Mouse (Mus musculus): ENCODE results near the gene Wbp1. TPM values are rescaled to one million over a fixed set of nuclear protein-coding genes. Genes with fewer than 3 reads are reported as not detected.

The Wbp1 gene
- total and polyA plus RNA-seq, 3 experiments: 79.1 to 388 (median 117) TPM

DNA sequence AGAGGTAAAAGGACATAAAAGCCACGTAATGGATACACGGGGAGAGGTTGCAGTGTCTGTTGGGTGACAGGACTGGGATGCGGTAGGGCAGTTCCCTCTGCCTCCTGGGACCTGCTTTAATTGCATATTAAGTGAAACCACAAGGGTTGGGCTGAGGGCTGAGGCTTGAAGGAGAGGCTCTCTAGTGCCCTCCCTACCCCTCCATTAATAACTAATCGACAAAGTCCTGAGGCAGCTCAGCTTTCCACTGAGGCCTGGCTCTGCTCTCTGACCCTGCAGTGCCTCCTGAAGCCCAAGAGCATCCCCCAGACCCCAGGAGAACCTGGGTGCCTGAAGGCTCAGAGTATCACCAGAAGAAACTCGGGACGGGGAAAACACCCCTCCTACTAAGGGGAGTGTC lies 36.9 kb downstream of the Wbp1 start:
- DNase-seq: no peak

DNA sequence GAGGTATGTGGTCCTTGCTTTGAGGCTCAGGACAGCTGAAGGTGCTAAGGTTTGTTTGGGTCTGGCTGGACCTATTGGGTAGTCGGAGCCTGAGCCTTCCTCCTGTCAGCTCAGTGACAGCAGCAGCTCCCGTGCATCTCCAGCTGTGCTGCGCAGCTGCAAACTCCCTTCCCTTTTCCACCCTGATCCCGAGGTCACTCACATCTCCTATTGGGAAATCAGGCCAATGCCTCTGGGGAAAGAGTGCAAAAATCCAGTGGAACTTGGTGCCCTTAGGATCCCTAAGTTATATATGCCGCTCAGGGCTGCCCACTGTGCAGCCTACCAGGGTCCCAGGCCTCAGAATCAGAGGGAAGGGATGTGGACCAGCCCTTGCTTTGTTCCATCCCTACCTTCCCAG lies 37.9 kb downstream of the Wbp1 start:
- DNase-seq: no peak

DNA sequence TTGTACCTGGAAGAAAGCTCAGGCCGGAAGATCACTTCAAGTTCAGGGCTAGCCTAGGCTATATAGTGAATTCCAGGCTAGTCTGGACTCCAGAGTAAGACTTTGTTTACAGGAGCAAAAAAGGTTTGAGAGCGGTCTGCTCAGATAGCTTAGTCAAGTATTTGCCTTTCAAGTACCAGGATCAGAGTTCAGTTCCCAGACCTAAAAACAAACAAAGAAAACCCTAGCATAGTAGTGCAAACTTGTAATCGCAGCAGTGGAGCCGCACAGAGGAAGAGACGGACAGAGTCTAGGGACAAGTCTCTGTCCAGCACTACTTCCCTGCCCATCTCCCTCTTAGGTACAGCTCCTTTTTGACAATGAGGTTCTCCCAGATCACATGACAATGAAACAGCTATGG lies 41.1 kb downstream of the Wbp1 start:
- DNase-seq: peak; percentile 1

DNA sequence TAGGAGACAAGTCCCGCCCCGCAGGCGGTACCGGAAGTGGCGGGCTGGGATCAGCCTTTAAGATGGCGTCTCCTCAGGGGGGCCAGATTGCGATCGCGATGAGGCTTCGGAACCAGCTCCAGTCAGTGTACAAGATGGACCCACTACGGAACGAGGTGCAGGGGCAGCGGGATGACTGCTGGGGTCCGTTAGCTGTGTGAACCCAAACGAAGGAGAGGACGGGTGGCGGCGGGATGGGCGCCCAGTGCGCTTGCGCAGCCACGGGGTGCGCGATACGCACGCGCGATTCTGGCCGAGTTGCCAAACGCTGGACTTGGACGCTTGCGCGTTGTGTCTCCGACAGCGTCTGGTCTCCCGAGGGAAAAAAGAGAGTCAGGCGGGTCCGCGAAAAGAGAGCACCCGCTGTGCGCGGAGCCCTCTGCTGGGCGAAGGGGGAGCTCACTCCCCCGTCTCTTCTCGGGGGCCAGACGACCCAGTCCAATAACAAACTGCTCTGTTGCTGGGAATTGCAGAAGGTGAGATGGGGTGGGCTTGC lies 43.0 kb downstream of the Wbp1 start:
- peak; percentile 99 for DNase-seq

DNA sequence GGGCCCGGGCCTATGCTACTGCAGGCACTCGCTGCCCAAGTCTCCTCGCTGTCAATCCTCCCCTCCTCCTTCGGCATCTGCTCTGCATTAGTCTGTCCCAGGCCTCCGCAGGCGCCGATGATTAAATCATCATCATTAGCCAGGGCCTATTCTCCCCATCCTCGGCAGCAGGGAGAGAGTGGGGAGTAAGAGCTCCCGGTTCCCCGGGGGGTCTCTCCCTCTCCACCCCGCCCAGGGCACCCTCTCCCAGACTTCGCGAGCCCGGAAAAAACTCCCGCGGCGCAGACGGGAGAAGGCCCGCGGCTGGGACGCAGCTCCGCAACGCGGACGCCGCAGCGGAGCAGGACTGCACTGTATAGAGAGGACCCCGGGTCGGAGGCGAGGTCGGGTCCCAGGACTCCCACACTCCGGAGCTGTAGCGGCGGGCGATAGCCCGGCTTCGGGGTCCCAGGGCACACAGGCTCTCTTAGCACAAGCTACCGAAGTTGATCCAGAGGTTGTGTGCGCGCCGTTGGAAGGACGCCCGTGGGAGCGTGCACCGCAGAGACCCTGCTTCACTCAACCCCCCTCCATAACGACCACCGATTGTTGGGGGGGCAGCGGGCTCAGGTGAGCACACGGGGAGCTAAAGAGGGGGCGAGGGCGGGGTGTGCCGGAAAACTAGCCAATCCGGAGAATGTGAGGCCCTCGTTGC lies 43.6 kb downstream of the Wbp1 start, which contains the start of gene Pcgf1:
Gene Pcgf1, plus strand, starts transcription at position 240 of the 694 bp plus-strand sequence.
- peak; percentile 77 for DNase-seq

DNA sequence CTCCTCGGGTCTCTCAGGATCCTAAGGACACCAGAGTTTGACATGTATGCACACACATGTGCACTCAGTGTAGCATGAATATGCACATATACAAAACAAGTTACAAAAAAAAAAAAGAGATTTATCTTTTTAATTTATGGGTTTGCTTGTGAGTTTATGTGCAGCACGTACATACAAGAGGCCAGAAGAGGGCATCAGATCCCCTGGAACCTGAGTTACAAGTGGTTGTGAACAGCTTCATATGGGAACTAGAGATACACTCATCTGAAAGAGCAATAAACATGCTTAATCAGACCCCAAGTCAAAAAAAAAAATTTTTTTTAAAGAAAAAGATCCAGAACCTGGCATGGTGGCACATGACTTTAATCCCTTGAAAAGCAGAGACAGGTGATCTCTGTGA lies 46.4 kb downstream of the Wbp1 start:
- no peak for DNase-seq

DNA sequence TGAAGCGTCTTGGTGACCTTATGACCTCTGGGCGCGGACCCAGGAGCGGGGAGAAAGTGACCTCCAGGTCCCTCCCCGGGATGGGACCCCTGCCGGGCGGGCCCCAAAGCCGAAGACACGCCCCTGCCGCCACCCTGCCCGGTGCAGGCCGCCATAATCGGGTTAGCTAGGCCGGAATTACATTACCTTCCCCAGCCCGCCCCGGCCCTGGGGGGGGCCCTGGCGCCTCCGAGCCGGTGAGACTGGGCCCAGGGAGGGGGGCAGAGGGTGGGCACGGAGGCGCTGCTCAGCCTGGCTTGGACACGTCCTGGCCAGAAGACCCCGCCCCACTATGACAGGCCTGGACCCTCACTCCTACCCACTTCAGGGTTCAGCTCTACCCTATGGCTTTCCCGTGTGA lies 50.1 kb downstream of the Wbp1 start:
- peak; percentile 52 for DNase-seq

DNA sequence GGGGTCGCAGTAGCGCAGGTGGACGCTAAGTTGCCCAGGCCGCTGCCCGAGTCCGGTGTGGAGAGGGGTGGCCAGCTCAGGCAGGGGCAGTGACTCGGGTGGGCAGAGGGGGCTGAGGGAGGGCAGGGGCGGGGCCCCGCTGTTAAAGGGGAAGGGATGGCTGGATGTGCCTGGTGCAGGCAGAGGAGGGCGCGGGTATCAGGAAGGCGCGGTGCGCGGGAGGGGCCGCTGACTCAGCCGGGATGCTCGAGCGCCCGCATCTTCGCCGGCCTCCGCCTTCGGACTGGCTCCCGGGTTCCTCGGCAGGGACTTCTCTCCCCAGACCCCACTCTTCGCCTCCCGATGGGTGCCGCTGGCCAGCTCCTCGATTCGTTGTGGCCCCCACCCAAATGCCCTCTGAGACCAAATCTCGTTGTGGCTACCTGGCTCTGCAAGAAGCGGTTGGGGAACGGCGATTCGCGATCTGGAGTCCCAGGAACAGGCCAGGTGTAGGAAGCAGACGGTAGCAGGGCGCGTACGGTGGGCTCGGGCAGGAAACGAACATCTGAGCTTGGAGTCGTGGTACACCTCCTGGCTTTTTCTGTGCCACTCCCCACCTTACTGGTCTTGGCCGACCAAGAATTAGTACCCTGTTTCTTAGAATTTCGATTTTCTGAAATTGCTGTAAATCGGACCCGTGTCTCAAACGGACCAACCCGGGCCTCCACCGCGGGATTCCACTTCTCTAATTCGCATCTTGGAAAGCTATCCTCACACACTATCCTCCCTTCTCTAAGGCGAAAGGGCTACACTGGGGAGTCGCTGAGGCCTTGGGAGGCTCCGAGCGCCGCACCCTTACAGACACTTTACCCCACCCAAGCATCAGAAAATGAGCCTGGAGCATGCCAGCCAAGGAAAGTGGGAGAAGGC lies 50.8 kb downstream of the Wbp1 start:
- DNase-seq: peak; percentile 54

DNA sequence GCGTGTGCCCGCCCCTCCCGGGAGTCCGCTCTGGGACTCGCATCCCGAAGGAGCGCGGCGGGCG lies 51.3 kb downstream of the Wbp1 start, which contains the start of gene Tlx2:
Gene Tlx2, minus strand, starts transcription at position 47 of the 64 bp plus-strand sequence.
- no peak for DNase-seq

DNA sequence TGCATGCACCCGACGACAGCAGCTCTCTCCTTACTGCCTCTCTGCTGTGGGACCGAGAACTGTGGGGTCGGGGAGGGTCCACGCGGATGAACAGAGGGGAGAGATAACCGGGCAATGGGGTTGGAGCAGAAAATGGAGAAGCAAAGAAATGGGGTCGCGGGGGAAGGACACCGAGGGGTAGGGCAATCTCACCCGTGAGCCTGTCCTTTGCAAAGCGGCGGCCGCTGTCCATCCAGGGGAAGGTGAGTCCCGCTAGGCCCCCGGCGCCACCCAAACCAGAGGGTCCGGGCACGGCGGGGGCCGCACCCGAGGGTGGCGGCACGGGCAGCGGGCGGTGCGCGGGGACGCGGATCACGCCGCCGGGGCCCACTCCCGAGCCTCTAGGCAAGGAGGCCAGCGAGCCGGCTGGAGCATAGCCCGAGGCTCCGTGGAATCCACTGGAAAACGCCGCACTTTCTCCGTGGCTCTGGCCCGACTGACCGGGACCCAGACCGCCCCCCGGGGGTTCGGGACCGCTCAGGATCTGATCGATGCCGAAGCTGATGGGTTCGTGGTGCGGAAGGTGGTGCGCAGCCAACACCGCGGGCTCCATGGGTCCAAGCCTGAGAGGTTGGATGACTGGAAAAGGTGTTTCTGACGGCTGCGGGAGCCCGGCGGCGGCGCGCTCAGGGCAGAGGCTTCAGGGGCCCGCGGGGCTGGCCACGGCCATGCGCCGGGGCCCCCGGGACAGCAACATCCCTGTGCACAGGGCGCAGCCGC lies 51.7 kb downstream of the Wbp1 start:
- no peak for DNase-seq

Small RNA genes lying within 50 kb of the gene (microRNA-seq; reads per million reads assigned to microRNA genes)
- 0 reads per million in 2 experiments for gene Mir3470a

Other genes with a start within 250 kb of the Wbp1 start
- 1 to 10 TPM in 1 of 2 experiments, under 1 TPM in 1; 0.52 to 1.2 TPM for gene Sema4f, start 181.8 kb downstream of the Wbp1 start, total RNA-seq (2021)
- 1.1 and 1.3 TPM in 2 replicates for gene Sema4f, start 181.8 kb downstream of the Wbp1 start, polyA plus RNA-seq (2012; rRNA removed)
- gene M1ap, start 174.7 kb downstream of the Wbp1 start, total RNA-seq (2021): not detected
- gene M1ap, start 174.7 kb downstream of the Wbp1 start, polyA plus RNA-seq (2012; rRNA removed): 0.07 TPM in 1 of 2 replicates, not detected in the other
- gene Dok1, start 88.1 kb downstream of the Wbp1 start, total RNA-seq (2021): 10 to 100 TPM in 1 of 2 experiments, 1 to 10 TPM in 1; 7.5 to 13.5 TPM
- 7.9 and 11.7 TPM in 2 replicates for gene Dok1, start 88.1 kb downstream of the Wbp1 start, polyA plus RNA-seq (2012; rRNA removed)
- 1 to 10 TPM; 1.1 to 3.5 TPM for gene Loxl3, start 87.4 kb downstream of the Wbp1 start, total RNA-seq (2021)
- gene Loxl3, start 87.4 kb downstream of the Wbp1 start, polyA plus RNA-seq (2012; rRNA removed): 2.8 and 2.9 TPM in 2 replicates
- gene Aup1, start 67.0 kb downstream of the Wbp1 start, total RNA-seq (2021): 100 to 1,000 TPM; 174 to 228 TPM
- 1,190 and 1,486 TPM in 2 replicates for gene Aup1, start 67.0 kb downstream of the Wbp1 start, polyA plus RNA-seq (2012; rRNA removed)
- gene Htra2, start 66.3 kb downstream of the Wbp1 start, total RNA-seq (2021): 10 to 100 TPM; 42.6 to 63.6 TPM
- 74.2 and 89.8 TPM in 2 replicates for gene Htra2, start 66.3 kb downstream of the Wbp1 start, polyA plus RNA-seq (2012; rRNA removed)
- gene Dqx1, start 63.7 kb downstream of the Wbp1 start, total RNA-seq (2021): 1 to 10 TPM; 2.1 to 2.5 TPM
- gene Dqx1, start 63.7 kb downstream of the Wbp1 start, polyA plus RNA-seq (2012; rRNA removed): 2.6 and 2.7 TPM in 2 replicates
- 10 to 100 TPM in 1 of 2 experiments, 1 to 10 TPM in 1; 4.9 to 15.2 TPM for gene Tlx2, start 51.3 kb downstream of the Wbp1 start, total RNA-seq (2021)
- 48.7 and 64.4 TPM in 2 replicates for gene Tlx2, start 51.3 kb downstream of the Wbp1 start, polyA plus RNA-seq (2012; rRNA removed)
- 10 to 100 TPM; 35.1 to 48.9 TPM for gene Pcgf1, start 43.7 kb downstream of the Wbp1 start, total RNA-seq (2021)
- 28.6 and 31.6 TPM in 2 replicates for gene Pcgf1, start 43.7 kb downstream of the Wbp1 start, polyA plus RNA-seq (2012; rRNA removed)
- gene Lbx2, start 35.2 kb downstream of the Wbp1 start, total RNA-seq (2021): 10 to 100 TPM in 1 of 2 experiments, 1 to 10 TPM in 1; 7.6 to 19.7 TPM
- 30.1 and 48.9 TPM in 2 replicates for gene Lbx2, start 35.2 kb downstream of the Wbp1 start, polyA plus RNA-seq (2012; rRNA removed)
- 1 to 10 TPM; 2.9 to 5.9 TPM for gene Ccdc142, start 20.0 kb downstream of the Wbp1 start, total RNA-seq (2021)
- 34.9 and 38.6 TPM in 2 replicates for gene Ccdc142, start 20.0 kb downstream of the Wbp1 start, polyA plus RNA-seq (2012; rRNA removed)
- 1 to 10 TPM; 3.9 to 6.6 TPM for gene Gm42688, start 19.9 kb downstream of the Wbp1 start, total RNA-seq (2021)
- 7.5 and 8.8 TPM in 2 replicates for gene Gm42688, start 19.9 kb downstream of the Wbp1 start, polyA plus RNA-seq (2012; rRNA removed)
- gene Mrpl53, start 12.5 kb downstream of the Wbp1 start, total RNA-seq (2021): 100 to 1,000 TPM in 1 of 2 experiments, 10 to 100 TPM in 1; 95.3 to 112 TPM
- 81.0 and 85.8 TPM in 2 replicates for gene Mrpl53, start 12.5 kb downstream of the Wbp1 start, polyA plus RNA-seq (2012; rRNA removed)
- 10 to 100 TPM; 48.1 to 52.6 TPM for gene Mogs, start 6.1 kb downstream of the Wbp1 start, total RNA-seq (2021)
- gene Mogs, start 6.1 kb downstream of the Wbp1 start, polyA plus RNA-seq (2012; rRNA removed): 93.2 and 131 TPM in 2 replicates
- gene Ino80b, start 3.9 kb upstream of the Wbp1 start, total RNA-seq (2021): 10 to 100 TPM; 16.1 to 27.3 TPM
- gene Ino80b, start 3.9 kb upstream of the Wbp1 start, polyA plus RNA-seq (2012; rRNA removed): 90.2 and 102 TPM in 2 replicates
- gene Rtkn, start 13.9 kb upstream of the Wbp1 start, total RNA-seq (2021): 10 to 100 TPM in 1 of 2 experiments, 1 to 10 TPM in 1; 9.5 to 10.2 TPM
- 93.6 and 100 TPM in 2 replicates for gene Rtkn, start 13.9 kb upstream of the Wbp1 start, polyA plus RNA-seq (2012; rRNA removed)
- 1 to 10 TPM; 2.2 to 4.7 TPM for gene Wdr54, start 34.8 kb upstream of the Wbp1 start, total RNA-seq (2021)
- gene Wdr54, start 34.8 kb upstream of the Wbp1 start, polyA plus RNA-seq (2012; rRNA removed): 3.4 and 4.8 TPM in 2 replicates
- gene 1700003E16Rik, start 34.8 kb upstream of the Wbp1 start, total RNA-seq (2021): 1 to 10 TPM; 1.1 to 1.3 TPM
- 1.0 and 1.4 TPM in 2 replicates for gene 1700003E16Rik, start 34.8 kb upstream of the Wbp1 start, polyA plus RNA-seq (2012; rRNA removed)
- 100 to 1,000 TPM; 135 to 138 TPM for gene Dctn1, start 44.4 kb upstream of the Wbp1 start, total RNA-seq (2021)
- gene Dctn1, start 44.4 kb upstream of the Wbp1 start, polyA plus RNA-seq (2012; rRNA removed): 210 and 211 TPM in 2 replicates
- not detected for gene Slc4a5, start 98.3 kb upstream of the Wbp1 start, total RNA-seq (2021)
- 0.29 and 0.51 TPM in 2 replicates for gene Slc4a5, start 98.3 kb upstream of the Wbp1 start, polyA plus RNA-seq (2012; rRNA removed)
- 10 to 100 TPM; 17.8 to 30.8 TPM for gene Mthfd2, start 204.3 kb upstream of the Wbp1 start, total RNA-seq (2021)
- gene Mthfd2, start 204.3 kb upstream of the Wbp1 start, polyA plus RNA-seq (2012; rRNA removed): 2.5 and 3.8 TPM in 2 replicates
- 10 to 100 TPM; 62.1 to 77.7 TPM for gene Mob1a, start 204.5 kb upstream of the Wbp1 start, total RNA-seq (2021)
- gene Mob1a, start 204.5 kb upstream of the Wbp1 start, polyA plus RNA-seq (2012; rRNA removed): 44.4 and 52.1 TPM in 2 replicates
- 100 to 1,000 TPM; 204 to 358 TPM for gene Bola3, start 227.6 kb upstream of the Wbp1 start, total RNA-seq (2021)
- 303 and 351 TPM in 2 replicates for gene Bola3, start 227.6 kb upstream of the Wbp1 start, polyA plus RNA-seq (2012; rRNA removed)

All from adrenal gland, adult 2 months (tissue).